Mouse (Mus musculus) midbrain, embryonic 11.5 days (tissue): ENCODE results near the gene Pdzd2. TPM values are rescaled to one million over a fixed set of nuclear protein-coding genes. Genes with fewer than 3 reads are reported as not detected.

Experiments used
- ATAC-seq: fragments of 200-750 bp; cut with Nextera tagmentation; 2 replicates; pipeline ENCODE4 v1.8.0; 2017; ENCODE audit warnings: moderate TSS enrichment, moderate library complexity; ENCODE audit not compliant: low FRiP score
- DNase-seq: peaks from one replicate; pipeline ENCODE4 v3.0.0; 2015; ENCODE audit warnings: low spot score; ENCODE audit errors: missing footprints
- H3K27ac ChIP-seq: fragments of 300-500 bp; sonication (generic); 2 replicates; pipeline ENCODE4 v1.5.1; 2014; ENCODE audit warnings: low read depth, low read length
- H3K27me3 ChIP-seq: fragments of 300-500 bp; sonication (generic); 2 replicates; pipeline ENCODE4 v1.6.1; 2014; ENCODE audit warnings: mild to moderate bottlenecking, low read length, moderate library complexity, mixed read lengths; ENCODE audit not compliant: control insufficient read depth, insufficient read depth
- H3K36me3 ChIP-seq: fragments of 300-500 bp; sonication (generic); 2 replicates; pipeline ENCODE4 v1.6.1; 2014; ENCODE audit warnings: mild to moderate bottlenecking, low read length, moderate library complexity, mixed read lengths; ENCODE audit not compliant: control insufficient read depth, insufficient read depth
- H3K4me1 ChIP-seq: fragments of 300-500 bp; sonication (generic); 2 replicates; pipeline ENCODE4 v1.6.1; 2014; ENCODE audit warnings: low read length; ENCODE audit not compliant: control insufficient read depth, insufficient read depth
- H3K4me2 ChIP-seq: fragments of 300-500 bp; sonication (generic); 2 replicates; pipeline ENCODE4 v1.6.1; 2014; ENCODE audit warnings: mild to moderate bottlenecking, moderate library complexity
- H3K4me3 ChIP-seq: fragments of 300-500 bp; sonication (generic); 2 replicates; pipeline ENCODE4 v1.5.1; 2014; ENCODE audit warnings: low read depth, low read length
- H3K9ac ChIP-seq: fragments of 300-500 bp; sonication (generic); 2 replicates; pipeline ENCODE4 v1.6.1; 2014; ENCODE audit warnings: low read length
- H3K9me3 ChIP-seq: fragments of 300-500 bp; sonication (generic); 2 replicates; pipeline ENCODE4 v1.6.1; 2016; ENCODE audit warnings: low read length; ENCODE audit not compliant: control insufficient read depth
- WGBS: fragments of 180-500 bp; shearing (Covaris S2); extraction: QIAGEN DNeasy Blood & Tissue Kit; methylation state at CpG from one replicate; pipeline ENCODE4 v1.1.7; 2014; 5-methylcytosine and 5-hydroxymethylcytosine counted together
- polyA plus RNA-seq: library from polyadenylated mRNA; unstranded; fragments of >200 nt; fragmentation: Nextera tagmentation; extraction: Ambion mirVana; gene quantifications from 2 replicates; pipeline ENCODE4 v1.2.1, GENCODE M21; 2014

Gene Pdzd2
- polyA plus RNA-seq, 1 experiment from 2014 or later = 5.2 TPM

GRCm38 (mm10) chr15:12420915-12421314 lies 318.8 kb downstream of the Pdzd2 start:
- H3K9me3 ChIP-seq = no peaks in the 10 kb centered on the region
- H3K4me2 ChIP-seq = no peak overlapping the region
- ATAC-seq (no peak), DNase-seq (no peak)
- WGBS = 98% methylated on average over 8 of the region's 8 CpGs
- H3K27ac ChIP-seq = no peak overlapping the region
- no peaks in the 10 kb centered on the region for H3K27me3 ChIP-seq
- H3K4me1 ChIP-seq = no peaks in the 10 kb centered on the region
- no peak overlapping the region for H3K4me3 ChIP-seq
- no peaks in the 10 kb centered on the region for H3K36me3 ChIP-seq
- H3K9ac ChIP-seq = no peak overlapping the region

DNA sequence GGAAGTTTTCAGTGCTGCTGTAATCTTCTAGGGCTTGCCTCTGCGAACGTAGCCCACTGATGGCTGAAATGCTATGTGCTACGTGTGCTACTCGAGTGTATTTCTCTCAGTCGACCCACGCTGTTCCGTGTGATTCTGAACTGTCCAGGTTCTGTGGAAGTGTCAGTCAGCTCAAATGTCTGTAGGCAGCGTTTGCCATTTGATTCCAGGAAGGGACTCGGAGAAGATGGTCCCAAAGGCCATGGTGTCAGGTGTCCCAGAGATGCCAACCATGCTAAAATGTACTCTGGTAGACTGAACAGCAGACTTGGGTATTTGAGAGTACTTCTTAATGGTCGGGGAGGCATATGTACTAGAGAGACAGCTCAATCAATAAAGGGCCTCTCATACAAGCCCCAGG lies 319.3 kb downstream of the Pdzd2 start:
- Histone ChIP-seq H3K4me3 (no peak overlapping the region), H3K4me1 (no peaks in the 10 kb centered on the region), H3K27ac (no peak overlapping the region), H3K36me3 (no peaks in the 10 kb centered on the region), H3K27me3 (no peaks in the 10 kb centered on the region), H3K4me2 (no peak overlapping the region), H3K9ac (no peak overlapping the region), H3K9me3 (no peaks in the 10 kb centered on the region)
- no peak for DNase-seq
- WGBS = 93% methylated on average over 10 of the region's 10 CpGs
- no peak for ATAC-seq

GRCm38 (mm10) chr15:12419446-12419845 lies 320.3 kb downstream of the Pdzd2 start:
- Histone ChIP-seq H3K27ac (no peak overlapping the region), H3K9me3 (no peaks in the 10 kb centered on the region), H3K9ac (no peak overlapping the region), H3K36me3 (no peaks in the 10 kb centered on the region), H3K4me2 (no peak overlapping the region), H3K4me1 (no peaks in the 10 kb centered on the region), H3K4me3 (no peak overlapping the region), H3K27me3 (no peaks in the 10 kb centered on the region)
- no peak for DNase-seq
- no peak for ATAC-seq
- 85% methylated on average over 7 of the region's 7 CpGs for WGBS

GRCm38 (mm10) chr15:12415536-12416200 lies 324.1 kb downstream of the Pdzd2 start:
- H3K27ac ChIP-seq = no peak overlapping the region
- H3K4me1 ChIP-seq = no peaks in the 10 kb centered on the region
- WGBS = 88% methylated on average over 16 of the region's 16 CpGs
- no peak overlapping the region for H3K4me3 ChIP-seq
- no peaks in the 10 kb centered on the region for H3K9me3 ChIP-seq
- no peak overlapping the region for H3K4me2 ChIP-seq
- DNase-seq = no peak
- H3K9ac ChIP-seq = no peak overlapping the region
- no peaks in the 10 kb centered on the region for H3K27me3 ChIP-seq
- no peaks in the 10 kb centered on the region for H3K36me3 ChIP-seq
- ATAC-seq = no peak

- no peak for ATAC-seq
- no peak overlapping the region for H3K4me3 ChIP-seq
- no peaks in the 10 kb centered on the region for H3K4me1 ChIP-seq
- no peaks in the 10 kb centered on the region for H3K27me3 ChIP-seq
- no peak overlapping the region for H3K9ac ChIP-seq
- H3K4me2 ChIP-seq = no peak overlapping the region
- no peak overlapping the region for H3K27ac ChIP-seq
- H3K9me3 ChIP-seq = no peaks in the 10 kb centered on the region
- no peaks in the 10 kb centered on the region for H3K36me3 ChIP-seq
- WGBS = 84% methylated on average over 6 of the region's 6 CpGs
- no peak for DNase-seq
Measured at GRCm38 (mm10) chr15:12414696-12415095, 325.0 kb downstream of the Pdzd2 start.

DNA sequence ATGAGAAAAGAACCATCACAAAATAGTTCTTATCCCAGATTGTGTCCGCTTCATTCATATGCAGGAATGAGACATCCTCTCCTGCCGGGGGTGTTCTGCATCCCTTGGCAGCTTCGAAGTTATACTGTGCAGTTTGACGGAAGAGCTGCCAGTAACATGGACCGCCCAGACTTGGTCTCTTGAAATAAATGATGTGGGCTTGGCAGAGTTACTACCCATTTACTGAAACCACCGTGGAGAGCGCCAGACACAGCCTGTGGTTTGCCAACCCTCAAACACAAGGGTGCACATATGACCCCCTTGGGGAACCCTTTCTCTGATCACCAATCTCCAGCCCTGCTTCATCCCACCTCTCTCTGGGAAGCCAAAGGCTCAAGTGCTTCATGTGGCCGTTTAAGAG lies 331.5 kb downstream of the Pdzd2 start:
- Histone ChIP-seq H3K27me3 (no peaks in the 10 kb centered on the region), H3K27ac (no peak overlapping the region), H3K4me3 (no peak overlapping the region), H3K9ac (no peak overlapping the region), H3K36me3 (no peaks in the 10 kb centered on the region), H3K4me1 (no peaks in the 10 kb centered on the region), H3K4me2 (no peak overlapping the region), H3K9me3 (no peaks in the 10 kb centered on the region)
- ATAC-seq (no peak), DNase-seq (no peak)
- WGBS = 89% methylated on average over 8 of the region's 8 CpGs

- no peaks in the 10 kb centered on the region for H3K27me3 ChIP-seq
- no peak overlapping the region for H3K4me3 ChIP-seq
- no peak overlapping the region for H3K27ac ChIP-seq
- H3K36me3 ChIP-seq = no peaks in the 10 kb centered on the region; the same call in 1 of the 2 replicates
- WGBS = 94% methylated on average over 5 of the region's 5 CpGs
- ATAC-seq (no peak), DNase-seq (no peak)
- H3K4me2 ChIP-seq = no peak overlapping the region
- no peaks in the 10 kb centered on the region for H3K4me1 ChIP-seq
- no peaks in the 10 kb centered on the region for H3K9me3 ChIP-seq
- no peak overlapping the region for H3K9ac ChIP-seq
Measured at GRCm38 (mm10) chr15:12405592-12405991, 334.1 kb downstream of the Pdzd2 start.

DNA sequence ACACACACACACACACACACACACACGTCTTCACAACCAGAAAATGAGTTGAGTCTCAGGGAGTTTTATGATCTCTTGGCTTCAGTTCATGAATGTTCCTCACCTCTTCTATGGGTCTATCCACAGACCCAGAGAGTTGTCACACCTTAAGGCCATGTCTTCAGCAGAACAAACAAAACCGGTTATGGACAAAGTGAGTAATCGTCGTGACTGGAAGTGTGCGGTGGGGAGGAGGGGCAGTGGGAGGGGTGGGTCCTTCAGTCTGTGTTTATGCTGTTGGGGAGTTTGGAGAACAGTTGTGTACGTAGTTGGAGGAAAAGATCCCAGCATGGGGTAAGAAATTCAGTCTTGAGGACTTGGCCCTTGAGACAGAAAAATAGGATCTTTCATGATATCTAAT lies 342.7 kb downstream of the Pdzd2 start:
- Histone ChIP-seq H3K4me2 (no peak overlapping the region), H3K9me3 (no peaks in the 10 kb centered on the region), H3K4me3 (no peak overlapping the region), H3K36me3 (no peaks in the 10 kb centered on the region; the same call in 1 of the 2 replicates), H3K4me1 (no peaks in the 10 kb centered on the region), H3K27me3 (no peaks in the 10 kb centered on the region), H3K27ac (no peak overlapping the region), H3K9ac (no peak overlapping the region)
- DNase-seq = peak; percentile 49
- no peak for ATAC-seq
- 91% methylated on average over 6 of the region's 6 CpGs for WGBS

- H3K4me3 ChIP-seq = no peak overlapping the region
- no peaks in the 10 kb centered on the region for H3K36me3 ChIP-seq
- WGBS = 94% methylated on average over 10 of the region's 10 CpGs
- no peak overlapping the region for H3K4me2 ChIP-seq
- no peak overlapping the region for H3K9ac ChIP-seq
- H3K27ac ChIP-seq = no peak overlapping the region
- no peak for DNase-seq
- H3K4me1 ChIP-seq = no peaks in the 10 kb centered on the region; the same call in 1 of the 2 replicates
- no peak for ATAC-seq
- H3K9me3 ChIP-seq = no peaks in the 10 kb centered on the region
- no peaks in the 10 kb centered on the region for H3K27me3 ChIP-seq
Measured at GRCm38 (mm10) chr15:12394758-12395157, 345.0 kb downstream of the Pdzd2 start.
